Mouse (Mus musculus) forebrain, embryonic 11.5 days (tissue): ENCODE data around the gene Krtap5-2. TPM values are rescaled to one million over a fixed set of nuclear protein-coding genes. Genes with fewer than 3 reads are reported as not detected.

ENCODE experiments used
- ATAC-seq: fragments of 200-750 bp; cut with Nextera tagmentation; replicated peaks from 2 replicates; pipeline ENCODE4 v1.8.0; 2017; ENCODE audit warnings: moderate TSS enrichment; ENCODE audit not compliant: low FRiP score
- DNase-seq: peaks from one replicate; pipeline ENCODE4 v3.0.0-alpha.2; 2017; ENCODE audit warnings: low spot score
- H3K27ac ChIP-seq: fragments of 300-500 bp; sonication (generic); 2 replicates; pipeline ENCODE4 v1.5.1; 2014; ENCODE audit warnings: low read depth, low read length
- H3K27me3 ChIP-seq: fragments of 300-500 bp; sonication (generic); 2 replicates; pipeline ENCODE4 v1.6.1; 2014; ENCODE audit warnings: mild to moderate bottlenecking, low read length, mixed read lengths; ENCODE audit not compliant: control insufficient read depth, insufficient read depth
- H3K36me3 ChIP-seq: fragments of 300-500 bp; sonication (generic); 2 replicates; pipeline ENCODE4 v1.6.1; 2014; ENCODE audit warnings: mild to moderate bottlenecking, low read length, moderate library complexity, mixed read lengths; ENCODE audit not compliant: control insufficient read depth, insufficient read depth
- H3K4me1 ChIP-seq: fragments of 300-500 bp; sonication (generic); replicated peaks from 2 replicates; pipeline ENCODE4 v1.6.1; 2014; ENCODE audit warnings: low read length, mixed read lengths; ENCODE audit not compliant: control insufficient read depth, insufficient read depth
- H3K4me2 ChIP-seq: fragments of 300-500 bp; sonication (generic); 2 replicates; pipeline ENCODE4 v1.6.1; 2014; ENCODE audit warnings: low read depth, mild to moderate bottlenecking, low read length, moderate library complexity, mixed read lengths; ENCODE audit not compliant: severe bottlenecking
- H3K4me3 ChIP-seq: fragments of 300-500 bp; sonication (generic); 2 replicates; pipeline ENCODE4 v1.5.1; 2014; ENCODE audit warnings: low read depth, low read length
- H3K9ac ChIP-seq: fragments of 300-500 bp; sonication (generic); 2 replicates; pipeline ENCODE4 v1.6.1; 2014; ENCODE audit warnings: low read length
- H3K9me3 ChIP-seq: fragments of 300-500 bp; sonication (generic); 2 replicates; pipeline ENCODE4 v1.6.1; 2016; ENCODE audit warnings: low read length, mixed read lengths; ENCODE audit not compliant: control insufficient read depth
- WGBS: fragments of 180-500 bp; shearing (Covaris S2); extraction: QIAGEN DNeasy Blood & Tissue Kit; methylation state at CpG from one replicate; pipeline ENCODE4 v1.1.7; 2014; 5-methylcytosine and 5-hydroxymethylcytosine counted together
- polyA plus RNA-seq: library from polyadenylated mRNA; unstranded; fragments of >200 nt; fragmentation: Nextera tagmentation; extraction: Ambion mirVana; gene quantifications from 2 replicates; pipeline ENCODE4 v1.2.1, GENCODE M21; 2014

Krtap5-2 gene
- polyA plus RNA-seq, 1 experiment from 2014 or later: not detected

- H3K27me3 ChIP-seq: no peaks in the 10 kb centered on the region
- H3K4me1 ChIP-seq: no peaks in the 10 kb centered on the region
- H3K36me3 ChIP-seq: no peaks in the 10 kb centered on the region
- no peak overlapping the region for H3K4me3 ChIP-seq
- no peak overlapping the region for H3K27ac ChIP-seq
- no peak overlapping the region for H3K4me2 ChIP-seq
- DNase-seq: no peak
- no peak for ATAC-seq
- WGBS: 75% methylated on average over 4 of the region's 4 CpGs
- no peak overlapping the region for H3K9ac ChIP-seq
- H3K9me3 ChIP-seq: no peaks in the 10 kb centered on the region
Measured at GRCm38 (mm10) chr7:142128843-142129242, 47.0 kb downstream of the Krtap5-2 start.

Other genes starting within 250 kb of the Krtap5-2 start
- gene Brsk2, start 226.3 kb downstream of the Krtap5-2 start, polyA plus RNA-seq: 13.8 and 15.5 TPM in 2 replicates
- gene Mob2, start 114.9 kb downstream of the Krtap5-2 start, polyA plus RNA-seq: 52.9 and 55.9 TPM in 2 replicates
- gene Dusp8, start 80.2 kb downstream of the Krtap5-2 start, polyA plus RNA-seq: 22.6 and 28.1 TPM in 2 replicates
- 0.31 TPM in 1 of 2 replicates, not detected in the other for gene Gm45618, start 55.3 kb downstream of the Krtap5-2 start, polyA plus RNA-seq
- not detected in 2 replicates for gene Gm39115, start 40.0 kb downstream of the Krtap5-2 start, polyA plus RNA-seq
- not detected in 2 replicates for gene Gm45337, start 31.4 kb downstream of the Krtap5-2 start, polyA plus RNA-seq
- gene Gm29735, start 18.9 kb downstream of the Krtap5-2 start, polyA plus RNA-seq: not detected in 2 replicates
- not detected in 2 replicates for gene Gm4553, start 10.3 kb downstream of the Krtap5-2 start, polyA plus RNA-seq
- gene Gm10153, start 14.4 kb upstream of the Krtap5-2 start, polyA plus RNA-seq: not detected in 2 replicates
- gene Krtap5-3, start 25.4 kb upstream of the Krtap5-2 start, polyA plus RNA-seq: not detected in 2 replicates
- not detected in 2 replicates for gene Gm7579, start 35.9 kb upstream of the Krtap5-2 start, polyA plus RNA-seq
- gene Krtap5-5, start 54.0 kb upstream of the Krtap5-2 start, polyA plus RNA-seq: not detected in 2 replicates
- gene Gm40460, start 65.1 kb upstream of the Krtap5-2 start, polyA plus RNA-seq: not detected in 2 replicates
- gene Gm2431, start 82.3 kb upstream of the Krtap5-2 start, polyA plus RNA-seq: not detected in 2 replicates
- gene Gm4559, start 98.4 kb upstream of the Krtap5-2 start, polyA plus RNA-seq: not detected in 2 replicates
- not detected in 2 replicates for gene Krtap5-1, start 121.1 kb upstream of the Krtap5-2 start, polyA plus RNA-seq
- gene Krtap5-4, start 127.5 kb upstream of the Krtap5-2 start, polyA plus RNA-seq: not detected in 2 replicates
- gene Ifitm10, start 197.7 kb upstream of the Krtap5-2 start, polyA plus RNA-seq: 0.24 and 0.32 TPM in 2 replicates
- gene Gm49369, start 206.7 kb upstream of the Krtap5-2 start, polyA plus RNA-seq: not detected in 2 replicates
- gene Ctsd, start 212.0 kb upstream of the Krtap5-2 start, polyA plus RNA-seq: 129 and 147 TPM in 2 replicates